17 mouse cellular contexts compared by ENCODE assay signal in the genomic region with DNA sequence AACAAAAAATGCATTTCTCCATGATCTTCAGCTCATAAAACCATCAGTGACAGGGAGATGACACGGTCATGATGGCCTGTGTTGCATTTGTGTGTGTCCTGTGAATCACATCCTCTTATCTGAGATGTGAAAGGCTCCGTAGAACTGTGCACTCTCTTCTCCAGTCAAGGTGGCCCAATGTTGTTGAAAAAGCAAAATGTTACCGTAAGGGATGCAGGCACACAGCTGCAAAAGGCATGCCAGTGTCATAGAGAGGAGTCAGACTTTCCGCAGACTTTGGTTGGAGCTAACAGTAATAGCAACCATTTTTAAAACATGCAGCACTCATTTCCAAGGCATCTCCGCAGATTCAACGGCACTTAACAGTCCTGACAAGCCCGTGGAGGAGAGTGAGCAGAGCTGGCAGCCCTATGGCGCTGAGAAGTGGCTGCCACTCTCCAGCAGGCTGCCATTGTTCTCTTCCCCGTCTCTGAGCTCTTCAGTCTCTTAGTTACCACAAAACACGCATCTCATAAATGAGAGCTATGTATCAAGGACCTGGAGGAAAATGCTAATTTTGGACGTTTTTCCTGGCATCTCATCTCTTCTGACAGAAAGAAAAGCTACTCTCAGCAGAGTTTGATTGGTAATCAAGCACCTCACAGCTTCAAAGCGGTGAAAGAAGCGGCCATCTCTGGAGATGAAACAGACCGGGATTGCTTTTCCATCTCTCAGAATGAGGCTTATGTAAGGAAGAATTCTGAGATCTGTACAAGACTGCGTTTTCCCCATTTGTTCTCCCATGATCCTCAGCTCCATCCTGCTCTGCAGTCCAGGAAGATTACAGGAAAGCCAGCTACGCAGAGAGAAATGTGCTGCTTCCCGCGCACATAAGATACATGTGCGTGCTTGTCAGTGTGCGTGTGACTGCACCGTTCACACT. TPM values are rescaled to one million over a fixed set of nuclear protein-coding genes. Genes with fewer than 3 reads are reported as not detected.
DNase-seq lines count a peak whose midpoint lies in the region; ATAC-seq and TF ChIP-seq lines count a peak whose summit lies in the region.
"Had no signal": no experiment of that assay in that cellular context is flagged by ENCODE, and none has a peak within 500 bp of the region (broad histone marks: within the 10 kb centered on the region; RNA-seq: fewer than 3 reads in every experiment).

No protein-coding gene starts in this region.

- TF ChIP-seq CTCF in heart, adult 2 months (IDR thresholded peaks at IDR 0.05) = no peak

- H3K4me3 ChIP-seq in heart, embryonic 15.5 days = no peak overlapping the region
- no peak overlapping the region for H3K4me3 ChIP-seq in heart, adult 2 months
- 0 out of 2 replicates have a peak overlapping the region, but pooled peaks have one; percentile 3 for H3K4me3 ChIP-seq in forebrain, embryonic 15.5 days
- H3K4me3 ChIP-seq in midbrain, embryonic 11.5 days (ENCODE audit: low read depth, low read length) = no peak overlapping the region
- no peak overlapping the region for H3K4me3 ChIP-seq in limb, embryonic 10.5 days
- H3K4me3 ChIP-seq: liver, embryonic 13.5 days; myocyte had no signal

- no peaks in the 10 kb centered on the region for H3K79me2 ChIP-seq in heart, adult 2 months (replicated peaks; ENCODE audit: control insufficient read depth, insufficient read depth, low read length)

- H3K27me3 ChIP-seq in heart, embryonic 15.5 days = no peaks in the 10 kb centered on the region
- H3K27me3 ChIP-seq in heart, adult 2 months (ENCODE audit: control insufficient read depth, insufficient read depth, low read length) = no peaks in the 10 kb centered on the region
- H3K27me3 ChIP-seq in forebrain, embryonic 15.5 days = no peaks in the 10 kb centered on the region
- no peaks in the 10 kb centered on the region for H3K27me3 ChIP-seq in midbrain, embryonic 11.5 days (ENCODE audit: control insufficient read depth, insufficient read depth, low read length)
- no peaks in the 10 kb centered on the region for H3K27me3 ChIP-seq in limb, embryonic 10.5 days (ENCODE audit: low read depth, poor library complexity, severe bottlenecking)
- H3K27me3 ChIP-seq: liver, embryonic 13.5 days had no signal

- no peaks in the 10 kb centered on the region for H3K36me3 ChIP-seq in heart, embryonic 15.5 days
- no peaks in the 10 kb centered on the region for H3K36me3 ChIP-seq in heart, adult 2 months (ENCODE audit: control insufficient read depth, insufficient read depth, low read length)
- no peaks in the 10 kb centered on the region for H3K36me3 ChIP-seq in forebrain, embryonic 15.5 days
- H3K36me3 ChIP-seq in midbrain, embryonic 11.5 days (ENCODE audit: control insufficient read depth, insufficient read depth, low read length) = no peaks in the 10 kb centered on the region
- H3K36me3 ChIP-seq in limb, embryonic 10.5 days = no peaks in the 10 kb centered on the region
- H3K36me3 ChIP-seq: liver, embryonic 13.5 days had no signal

- TF ChIP-seq POLR2A in heart, adult 2 months (IDR thresholded peaks at IDR 0.05; ENCODE audit: insufficient read depth, low read depth, low read length) = no peak

- intact Hi-C loops in heart, adult 2 months (cut with DNase I) = no loop called here

- TF ChIP-seq EP300 in heart, adult 2 months (IDR thresholded peaks at IDR 0.05; ENCODE audit: insufficient read depth, low read depth, low read length) = no peak

- 0 out of 2 replicates have a peak overlapping the region, but pooled peaks have one; percentile 4 for H3K4me2 ChIP-seq in heart, embryonic 15.5 days
- H3K4me2 ChIP-seq in forebrain, embryonic 15.5 days (replicated peaks) = peak overlapping the region; percentile 28
- H3K4me2 ChIP-seq in midbrain, embryonic 11.5 days = no peak overlapping the region; the same call in 1 of the 2 replicates
- H3K4me2 ChIP-seq: liver, embryonic 13.5 days had no signal

- peaks cover 5% of the 10 kb centered on the region for H3K4me1 ChIP-seq in heart, embryonic 15.5 days (replicated peaks)
- 0 out of 2 replicates have a peak, but pooled peaks cover 1% of the 10 kb centered on the region for H3K4me1 ChIP-seq in heart, adult 2 months (ENCODE audit: control insufficient read depth, insufficient read depth, low read length)
- H3K4me1 ChIP-seq in forebrain, embryonic 15.5 days = peaks cover 11% of the 10 kb centered on the region
- no peaks in the 10 kb centered on the region for H3K4me1 ChIP-seq in midbrain, embryonic 11.5 days (ENCODE audit: control insufficient read depth, insufficient read depth, low read length)
- peaks cover 8% of the 10 kb centered on the region; the same call in 1 of the 2 replicates for H3K4me1 ChIP-seq in limb, embryonic 10.5 days
- H3K4me1 ChIP-seq: liver, embryonic 13.5 days had no signal

- ATAC-seq in heart, embryonic 15.5 days (replicated peaks; ENCODE audit: insufficient number of reproducible peaks, insufficient read depth, low FRiP score, low read depth) = no peak
- peak; percentile 89 for ATAC-seq in forebrain, embryonic 15.5 days (replicated peaks)
- ATAC-seq in midbrain, embryonic 11.5 days (ENCODE audit: low FRiP score) = peak; percentile 89

- H3K9me3 ChIP-seq in heart, embryonic 15.5 days (replicated peaks) = no peaks in the 10 kb centered on the region
- no peaks in the 10 kb centered on the region for H3K9me3 ChIP-seq in forebrain, embryonic 15.5 days
- H3K9me3 ChIP-seq in midbrain, embryonic 11.5 days (ENCODE audit: control insufficient read depth, low read length) = no peaks in the 10 kb centered on the region
- no peaks in the 10 kb centered on the region for H3K9me3 ChIP-seq in limb, embryonic 10.5 days (replicated peaks)
- H3K9me3 ChIP-seq: liver, embryonic 13.5 days had no signal

- WGBS in heart, embryonic 15.5 days = 62% methylated on average over 21 of the region's 21 CpGs
- 71% methylated on average over 21 of the region's 21 CpGs for WGBS in heart, adult 2 months
- WGBS in forebrain, embryonic 15.5 days = 40% methylated on average over 21 of the region's 21 CpGs
- 69% methylated on average over 21 of the region's 21 CpGs for WGBS in midbrain, embryonic 11.5 days
- 88% methylated on average over 21 of the region's 21 CpGs for WGBS in limb, embryonic 10.5 days

- no peak for DNase-seq in heart, adult 2 months
- DNase-seq in brain, adult 2 months (ENCODE audit: low read depth, low spot score) = peak; percentile 79
- no peak for DNase-seq in midbrain, embryonic 11.5 days (ENCODE audit: low spot score, missing footprints)
- no peak for DNase-seq in urinary bladder, postnatal 25 days (ENCODE audit: low spot score)
- DNase-seq in limb, embryonic 10.5 days (ENCODE audit: low spot score) = no peak
- no peak for DNase-seq in spleen, adult 18-20 months
- DNase-seq: cerebellum, postnatal 14 days; gastrocnemius, postnatal 14 days; liver, embryonic 13.5 days; lung, postnatal 14 days; retina, postnatal 1 day had no signal

- H3K9ac ChIP-seq in heart, embryonic 15.5 days = no peak overlapping the region
- no peak overlapping the region for H3K9ac ChIP-seq in heart, adult 2 months (ENCODE audit: low read depth, low read length)
- no peak overlapping the region for H3K9ac ChIP-seq in forebrain, embryonic 15.5 days (replicated peaks)
- H3K9ac ChIP-seq in midbrain, embryonic 11.5 days (ENCODE audit: low read length) = peak overlapping the region; percentile 9; the same call in 1 of the 2 replicates
- H3K9ac ChIP-seq: liver, embryonic 13.5 days had no signal

- H3K27ac ChIP-seq in heart, embryonic 15.5 days = no peak overlapping the region
- no peak overlapping the region for H3K27ac ChIP-seq in heart, adult 2 months
- peak overlapping the region; percentile 68 for H3K27ac ChIP-seq in forebrain, embryonic 15.5 days (replicated peaks)
- H3K27ac ChIP-seq in midbrain, embryonic 11.5 days (ENCODE audit: low read depth, low read length) = peak overlapping the region; percentile 10; the same call in 1 of the 2 replicates
- no peak overlapping the region for H3K27ac ChIP-seq in limb, embryonic 10.5 days
- H3K27ac ChIP-seq: liver, embryonic 13.5 days had no signal

RNA-seq across cellular contexts. Expression of gene Lmntd1, which starts 28.8 kb away (rescaled TPM):
- polyA plus RNA-seq in heart, embryonic 15.5 days (2015; fragmentation: Nextera tagmentation; extraction: Ambion mirVana) = 12.5 and 13.1 TPM in 2 replicates
- total RNA-seq in heart, adult 2 months (2021) = 1 to 10 TPM; 2.0 to 2.2 TPM
- 6.7 and 11.4 TPM in 2 replicates for polyA plus RNA-seq in heart, adult 2 months (2012; rRNA removed)
- 0.50 and 0.83 TPM in 2 replicates for polyA plus RNA-seq in forebrain, embryonic 15.5 days (2015; fragmentation: Nextera tagmentation; extraction: Ambion mirVana)
- polyA plus RNA-seq in midbrain, embryonic 11.5 days (2014; fragmentation: Nextera tagmentation; extraction: Ambion mirVana) = 0.18 and 0.50 TPM in 2 replicates
- 0.04 TPM in 1 of 2 replicates, not detected in the other for polyA plus RNA-seq in limb, embryonic 10.5 days (2016; fragmentation: Nextera tagmentation; extraction: Ambion mirVana)
- total RNA-seq: hematopoietic stem cell, adult 5-6 weeks had no signal
- polyA plus RNA-seq: liver, embryonic 13.5 days; myocyte had no signal

RNA-seq across cellular contexts. Expression of gene Tuba3b, which starts 30.2 kb away (rescaled TPM):
- 0.39 TPM in 1 of 2 replicates, not detected in the other for polyA plus RNA-seq in heart, embryonic 15.5 days (2015; fragmentation: Nextera tagmentation; extraction: Ambion mirVana)
- total RNA-seq in heart, adult 2 months (2021) = under 1 TPM; 0.20 to 0.31 TPM
- polyA plus RNA-seq in heart, adult 2 months (2012; rRNA removed) = 0.67 and 0.68 TPM in 2 replicates
- not detected in 2 replicates for polyA plus RNA-seq in forebrain, embryonic 15.5 days (2015; fragmentation: Nextera tagmentation; extraction: Ambion mirVana)
- polyA plus RNA-seq in midbrain, embryonic 11.5 days (2014; fragmentation: Nextera tagmentation; extraction: Ambion mirVana) = not detected in 2 replicates
- not detected in 2 replicates for polyA plus RNA-seq in limb, embryonic 10.5 days (2016; fragmentation: Nextera tagmentation; extraction: Ambion mirVana)
- total RNA-seq: gastrocnemius, postnatal 14 days; hematopoietic stem cell, adult 5-6 weeks; layer of hippocampus, postnatal 25 days had no signal
- polyA plus RNA-seq: embryonic facial prominence, embryonic 14.5 days; liver, embryonic 13.5 days; myocyte had no signal

Comparison
In these comparisons a context has a peak if more than half of its experiments do, and no peak if none do; other contexts are left out.
1. H3K27ac ChIP-seq: peak in forebrain, embryonic 15.5 days (single experiment) and midbrain, embryonic 11.5 days (single experiment); none in heart, embryonic 15.5 days (single experiment), heart, adult 2 months (single experiment) and limb, embryonic 10.5 days (single experiment).